Mouse (Mus musculus) olfactory bulb, adult 2 months (tissue): Measurements from ENCODE around the gene Cgas. TPM values are rescaled to one million over a fixed set of nuclear protein-coding genes. Genes with fewer than 3 reads are reported as not detected.

Source experiments
- H3K27ac ChIP-seq: fragments of 200-500 bp; 2 replicates; pipeline ENCODE4 v1.5.1; 2012; ENCODE audit warnings: low read depth, low read length; ENCODE audit not compliant: insufficient read depth
- H3K4me1 ChIP-seq: fragments of 200-500 bp; 2 replicates; pipeline ENCODE4 v1.6.1; 2012; ENCODE audit warnings: low read length; ENCODE audit not compliant: control insufficient read depth, insufficient read depth
- H3K4me3 ChIP-seq: fragments of 200-500 bp; 2 replicates; pipeline ENCODE4 v1.5.1; 2012; ENCODE audit warnings: mild to moderate bottlenecking, low read depth, low read length, moderate library complexity; ENCODE audit not compliant: insufficient read depth
- CTCF ChIP-seq: fragments of 200-500 bp; IDR thresholded peaks from 2 replicates; pipeline ENCODE4 v1.5.1; 2012; ENCODE audit warnings: low read depth, mild to moderate bottlenecking, low read length, moderate library complexity; ENCODE audit not compliant: insufficient read depth
- POLR2A ChIP-seq: fragments of 200-500 bp; IDR thresholded peaks from 2 replicates; pipeline ENCODE4 v1.6.1; 2012; ENCODE audit warnings: mild to moderate bottlenecking, low read depth, low read length, moderate library complexity; ENCODE audit not compliant: insufficient read depth
- WGBS: fragments of 180-500 bp; shearing (Covaris S2); methylation state at CpG from one replicate; pipeline ENCODE4 v1.1.7; 2018; 5-methylcytosine and 5-hydroxymethylcytosine counted together
- polyA plus RNA-seq: library from polyadenylated mRNA; stranded (reverse); fragments of >200 nt; gene quantifications from 2 replicates; pipeline ENCODE4 v1.2.4, GENCODE M21; 2012; ENCODE audit warnings: low replicate concordance; ENCODE audit not compliant: missing spikeins, insufficient read depth, insufficient read length

Cgas gene
- polyA plus RNA-seq, 1 experiment = not detected

- Histone ChIP-seq H3K4me1 (peaks cover 9% of the 10 kb centered on the region), H3K27ac (no peak overlapping the region), H3K4me3 (peak overlapping the region; percentile 31)
- 4% methylated on average over 9 of the region's 9 CpGs for WGBS
- TF ChIP-seq POLR2A (no peak), CTCF (no peak)
Measured at GRCm38 (mm10) chr9:78442237-78442578, 829 bp downstream of the Cgas start.

GRCm38 (mm10) chr9:78439426-78439825 lies 3.6 kb downstream of the Cgas start:
- Histone ChIP-seq H3K27ac (no peak overlapping the region), H3K4me3 (no peak overlapping the region), H3K4me1 (peaks cover 9% of the 10 kb centered on the region)
- no peak for TF ChIP-seq CTCF
- TF ChIP-seq POLR2A = no peak
- 71% methylated on average over 5 of the region's 5 CpGs for WGBS

- peaks cover 2% of the 10 kb centered on the region for H3K4me1 ChIP-seq
- no peak overlapping the region for H3K4me3 ChIP-seq
- no peak for TF ChIP-seq CTCF
- no peak for TF ChIP-seq POLR2A
- no peak overlapping the region for H3K27ac ChIP-seq
- 92% methylated on average over 5 of the region's 5 CpGs for WGBS
Measured at GRCm38 (mm10) chr9:78432471-78432870, 10.6 kb downstream of the Cgas start.

DNA sequence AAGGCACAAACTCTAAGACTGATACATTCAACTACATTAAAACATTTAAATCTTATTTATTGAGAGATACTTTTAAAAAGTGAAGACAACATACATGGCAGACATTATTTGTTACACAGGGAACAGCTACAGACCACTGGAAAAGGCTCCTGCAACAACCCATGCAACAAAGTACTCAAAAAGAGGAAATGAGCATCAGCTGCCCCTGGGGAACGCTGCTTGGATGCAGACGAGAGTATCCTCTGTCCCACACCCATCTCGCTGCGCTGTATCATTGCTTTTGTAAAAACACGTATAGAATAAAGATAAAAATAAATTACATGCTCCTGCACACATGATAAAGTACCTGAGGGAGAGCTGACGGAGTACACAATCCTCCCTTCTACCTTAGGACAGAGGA lies 12.6 kb downstream of the Cgas start:
- 83% methylated on average over 6 of the region's 6 CpGs for WGBS
- no peak overlapping the region for H3K4me3 ChIP-seq
- H3K27ac ChIP-seq = no peak overlapping the region
- H3K4me1 ChIP-seq = peaks cover 4% of the 10 kb centered on the region
- TF ChIP-seq POLR2A (no peak), CTCF (no peak)

- H3K4me1 ChIP-seq = peaks cover 4% of the 10 kb centered on the region
- H3K4me3 ChIP-seq = no peak overlapping the region
- TF ChIP-seq POLR2A (no peak), CTCF (no peak)
- no peak overlapping the region for H3K27ac ChIP-seq
- WGBS = 59% methylated on average over 2 of the region's 2 CpGs
Measured at GRCm38 (mm10) chr9:78429551-78429950, 13.5 kb downstream of the Cgas start.

DNA sequence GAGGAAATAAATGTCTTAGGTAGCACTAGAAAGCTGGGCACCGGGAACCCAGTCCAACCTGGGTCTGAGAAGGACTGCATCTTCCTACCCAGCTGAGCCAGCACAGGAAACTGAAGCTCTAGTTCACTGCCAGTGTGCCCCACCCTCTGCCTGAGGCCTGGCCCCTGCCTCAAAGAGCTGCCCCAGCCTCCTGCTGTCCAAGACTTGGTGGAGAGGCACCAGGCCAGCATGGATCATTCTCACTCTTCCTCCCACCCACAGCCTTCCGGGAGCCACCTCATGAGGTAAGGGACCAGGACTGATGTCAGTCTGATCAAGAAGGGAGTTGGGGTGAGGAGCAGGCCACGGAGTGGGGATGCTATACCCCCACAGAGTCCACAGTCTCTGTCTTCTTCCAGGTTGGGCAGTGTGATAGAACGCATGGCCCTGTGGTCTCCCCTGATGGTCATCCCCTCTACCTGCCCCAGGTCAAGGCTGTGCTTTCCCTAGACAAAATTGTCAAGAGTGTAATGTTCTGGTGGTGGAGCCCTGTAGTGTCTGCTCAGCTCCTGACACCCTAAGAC lies 14.1 kb downstream of the Cgas start:
- TF ChIP-seq CTCF (no peak), POLR2A (no peak)
- no peak overlapping the region for H3K4me3 ChIP-seq
- H3K27ac ChIP-seq = no peak overlapping the region
- peaks cover 4% of the 10 kb centered on the region for H3K4me1 ChIP-seq
- WGBS = 88% methylated on average over 4 of the region's 4 CpGs

DNA sequence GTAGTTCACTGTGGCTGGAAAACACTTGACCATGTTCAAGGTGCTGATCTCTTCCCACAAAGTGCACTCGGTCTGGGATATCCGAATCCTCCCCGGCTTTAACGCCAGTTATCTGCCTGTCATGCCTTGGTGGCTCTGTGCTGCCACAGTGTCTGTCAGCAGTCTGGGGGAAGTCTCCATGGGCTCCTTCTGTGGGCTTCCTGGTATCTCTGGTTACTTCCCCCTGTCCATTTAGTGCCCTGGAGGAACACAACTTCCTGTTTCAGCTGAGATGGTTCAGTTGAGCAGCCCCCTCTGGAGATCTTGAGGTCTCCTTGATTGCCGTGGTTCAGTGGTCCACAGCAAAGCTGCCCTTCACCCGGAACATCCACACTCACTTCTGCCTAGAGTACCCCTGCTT lies 14.9 kb downstream of the Cgas start:
- Histone ChIP-seq H3K27ac (no peak overlapping the region), H3K4me3 (no peak overlapping the region), H3K4me1 (peaks cover 4% of the 10 kb centered on the region)
- no peak for TF ChIP-seq POLR2A
- no peak for TF ChIP-seq CTCF
- WGBS = 90% methylated on average over 6 of the region's 6 CpGs

DNA sequence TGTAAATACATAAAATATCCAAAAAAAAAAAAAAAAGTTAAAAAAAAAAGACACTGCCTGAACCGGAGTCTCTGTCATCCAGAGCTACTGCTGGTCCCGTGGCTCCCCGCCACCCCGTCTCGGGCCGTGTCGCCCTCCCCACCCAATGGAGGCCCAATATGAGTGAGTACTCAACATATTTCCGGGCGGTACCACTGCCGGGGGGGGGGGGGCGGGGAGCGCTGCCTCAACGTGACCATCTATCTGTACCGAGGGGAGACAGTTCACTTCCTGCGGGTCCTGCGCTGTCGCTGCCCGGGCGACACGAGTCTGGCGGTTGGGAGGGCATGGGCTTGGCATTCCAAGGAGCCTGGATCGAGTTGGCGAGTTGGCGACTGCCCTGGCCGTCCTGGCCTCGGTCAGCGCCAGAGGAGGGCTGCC lies 15.7 kb downstream of the Cgas start:
- Histone ChIP-seq H3K4me1 (peaks cover 4% of the 10 kb centered on the region), H3K27ac (no peak overlapping the region), H3K4me3 (peak overlapping the region; percentile 41)
- WGBS = 35% methylated on average over 27 of the region's 27 CpGs
- TF ChIP-seq CTCF (no peak), POLR2A (no peak)

DNA sequence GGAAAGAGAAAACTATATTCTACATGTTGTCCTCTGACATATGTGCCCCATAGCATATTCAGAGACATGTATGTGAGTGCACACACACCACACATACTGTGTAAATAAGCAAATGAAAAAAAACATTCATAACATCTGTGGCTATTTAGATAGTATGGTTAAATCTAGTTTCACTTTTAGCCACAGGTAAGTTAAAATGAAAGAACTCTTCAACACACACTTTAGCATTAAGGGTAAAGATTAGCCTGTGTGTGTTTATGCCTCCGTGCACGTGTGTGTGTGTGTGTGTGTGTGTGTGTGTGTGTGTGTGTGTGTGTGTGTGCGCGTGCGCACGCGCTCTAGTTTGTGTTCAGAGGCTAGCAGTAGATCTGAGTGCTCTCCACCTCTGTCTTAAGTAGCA lies 41.4 kb downstream of the Cgas start:
- no peaks in the 10 kb centered on the region for H3K4me1 ChIP-seq
- H3K4me3 ChIP-seq = no peak overlapping the region
- WGBS = 89% methylated on average over 7 of the region's 7 CpGs
- no peak overlapping the region for H3K27ac ChIP-seq
- TF ChIP-seq CTCF = no peak
- TF ChIP-seq POLR2A = no peak

DNA sequence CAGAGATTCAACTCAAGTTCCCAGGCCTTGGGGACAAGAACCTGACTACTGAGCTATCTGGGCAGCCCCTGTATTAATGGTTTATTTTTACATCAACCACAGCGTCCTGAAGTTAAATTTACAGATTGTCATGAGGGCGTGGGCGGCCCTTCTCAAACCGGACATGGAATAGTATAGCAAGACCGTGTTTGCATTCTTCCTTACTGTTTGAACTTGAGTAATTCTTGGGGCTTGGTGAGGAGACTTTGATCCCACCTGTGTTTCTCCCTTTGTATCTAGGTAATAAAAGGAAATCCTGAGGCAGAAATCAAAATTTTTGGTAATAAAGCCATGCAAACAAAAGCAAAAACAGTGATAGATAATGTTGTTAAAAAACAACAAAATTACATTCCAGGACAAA lies 42.5 kb downstream of the Cgas start:
- TF ChIP-seq CTCF = no peak
- no peak for TF ChIP-seq POLR2A
- no peak overlapping the region for H3K27ac ChIP-seq
- 89% methylated on average over 5 of the region's 5 CpGs for WGBS

More for the DNA sequence above, 42.5 kb downstream of the Cgas start:
- Histone ChIP-seq H3K4me3 (no peak overlapping the region), H3K4me1 (peaks cover 6% of the 10 kb centered on the region; the same call in 1 of the 2 replicates)
